Comparison of ENCODE assay signal across 9 mouse cellular contexts in the genomic region with DNA sequence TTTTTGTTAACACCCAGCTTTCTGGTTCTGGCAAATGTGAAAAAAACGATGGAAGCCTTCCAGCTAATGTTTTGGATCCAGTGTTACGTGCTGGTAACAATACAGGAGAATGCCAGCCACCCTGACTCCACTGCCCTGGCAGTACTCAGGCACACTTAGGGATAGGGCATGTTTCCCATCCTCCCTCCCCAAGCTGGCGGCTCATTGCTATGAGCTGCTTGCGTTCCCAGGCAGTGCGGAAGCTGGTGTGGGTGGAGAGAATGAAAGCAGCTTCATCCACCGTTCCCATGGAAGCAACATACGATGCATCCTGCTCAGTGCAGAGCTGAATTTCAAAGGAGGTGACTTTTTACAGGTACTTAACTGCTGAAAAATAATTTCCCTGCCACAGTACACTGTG. TPM values are rescaled to one million over a fixed set of nuclear protein-coding genes. Genes with fewer than 3 reads are reported as not detected.
DNase-seq lines count a peak whose midpoint lies in the region; ATAC-seq lines count a peak whose summit lies in the region.
"Had no signal": no experiment of that assay in that cellular context is flagged by ENCODE, and none has a peak within 500 bp of the region (broad histone marks: within the 10 kb centered on the region; RNA-seq: fewer than 3 reads in every experiment).

No protein-coding gene starts in this region.

- no peaks in the 10 kb centered on the region for H3K27me3 ChIP-seq in forebrain, embryonic 11.5 days (ENCODE audit: control insufficient read depth, insufficient read depth, low read length)
- no peaks in the 10 kb centered on the region for H3K27me3 ChIP-seq in forebrain, embryonic 10.5 days (ENCODE audit: poor library complexity, severe bottlenecking)
- no peaks in the 10 kb centered on the region for H3K27me3 ChIP-seq in neural tube, embryonic 12.5 days (replicated peaks)

- 26% methylated on average over 7 of the region's 7 CpGs for WGBS in forebrain, embryonic 11.5 days
- WGBS in forebrain, embryonic 10.5 days = 25% methylated on average over 7 of the region's 7 CpGs
- WGBS in neural tube, embryonic 12.5 days = 14% methylated on average over 7 of the region's 7 CpGs

- no peaks in the 10 kb centered on the region for H3K9me3 ChIP-seq in forebrain, embryonic 11.5 days (ENCODE audit: control insufficient read depth, low read length)
- no peaks in the 10 kb centered on the region for H3K9me3 ChIP-seq in forebrain, embryonic 10.5 days
- H3K9me3 ChIP-seq in neural tube, embryonic 12.5 days = no peaks in the 10 kb centered on the region

- H3K27ac ChIP-seq in forebrain, embryonic 11.5 days (ENCODE audit: low read depth, low read length) = peak overlapping the region; percentile 2; the same call in 1 of the 2 replicates
- H3K27ac ChIP-seq in forebrain, embryonic 10.5 days = no peak overlapping the region
- peak overlapping the region; percentile 72 for H3K27ac ChIP-seq in neural tube, embryonic 12.5 days
- H3K27ac ChIP-seq: kidney, postnatal 0 days had no signal

- H3K4me3 ChIP-seq in forebrain, embryonic 11.5 days (ENCODE audit: low read depth, low read length) = no peak overlapping the region
- H3K4me3 ChIP-seq in forebrain, embryonic 10.5 days = no peak overlapping the region
- H3K4me3 ChIP-seq in neural tube, embryonic 12.5 days = no peak overlapping the region

- H3K9ac ChIP-seq in forebrain, embryonic 11.5 days (ENCODE audit: low read length) = no peak overlapping the region
- H3K9ac ChIP-seq in neural tube, embryonic 12.5 days = no peak overlapping the region

- peaks cover 6% of the 10 kb centered on the region for H3K4me1 ChIP-seq in forebrain, embryonic 11.5 days (replicated peaks; ENCODE audit: control insufficient read depth, insufficient read depth, low read length)
- peaks cover 20% of the 10 kb centered on the region for H3K4me1 ChIP-seq in forebrain, embryonic 10.5 days
- H3K4me1 ChIP-seq in neural tube, embryonic 12.5 days = peaks cover 12% of the 10 kb centered on the region

- H3K4me2 ChIP-seq in forebrain, embryonic 11.5 days (ENCODE audit: low read depth, low read length, severe bottlenecking) = no peak overlapping the region; the same call in 1 of the 2 replicates
- H3K4me2 ChIP-seq in neural tube, embryonic 12.5 days (replicated peaks) = peak overlapping the region; percentile 43

- no peaks in the 10 kb centered on the region for H3K36me3 ChIP-seq in forebrain, embryonic 11.5 days (ENCODE audit: control insufficient read depth, insufficient read depth, low read length)
- H3K36me3 ChIP-seq in forebrain, embryonic 10.5 days (replicated peaks) = no peaks in the 10 kb centered on the region
- H3K36me3 ChIP-seq in neural tube, embryonic 12.5 days = no peaks in the 10 kb centered on the region

- DNase-seq in forebrain, embryonic 11.5 days (ENCODE audit: low spot score) = no peak
- no peak for DNase-seq in forebrain, embryonic 10.5 days (ENCODE audit: extremely low spot score, low spot score)
- peak; percentile 78 for DNase-seq in brain, embryonic 18.5 days (ENCODE audit: low read depth, low spot score)
- peak; percentile 67 to 73 for DNase-seq in frontal cortex, postnatal 10 days (ENCODE audit: low spot score in 2 of 2)
- DNase-seq in layer of hippocampus, adult 9-10 months (ENCODE audit: low spot score) = peak; percentile 64
- no peak for DNase-seq in ovary, adult 18-20 months (ENCODE audit: low spot score)
- DNase-seq in thymus, postnatal 0 days (ENCODE audit: low spot score) = no peak

- ATAC-seq in forebrain, embryonic 11.5 days (replicated peaks; ENCODE audit: low FRiP score) = peak; percentile 65
- peak; percentile 86 for ATAC-seq in neural tube, embryonic 12.5 days (ENCODE audit: low FRiP score, low read depth)

RNA-seq across cellular contexts. Expression of a gene that starts 12.1 kb away (rescaled TPM):
- polyA plus RNA-seq in forebrain, embryonic 11.5 days (2014; fragmentation: Nextera tagmentation; extraction: Ambion mirVana) = 16.7 and 20.6 TPM in 2 replicates
- polyA plus RNA-seq in forebrain, embryonic 10.5 days (2016; fragmentation: Nextera tagmentation; extraction: Ambion mirVana) = 14.0 and 16.3 TPM in 2 replicates
- 14.0 and 17.0 TPM in 2 replicates for polyA plus RNA-seq in neural tube, embryonic 12.5 days (2016; fragmentation: Nextera tagmentation; extraction: Ambion mirVana)
- polyA plus RNA-seq in thymus, postnatal 0 days (2015; fragmentation: Nextera tagmentation; extraction: Ambion mirVana) = 2.8 and 4.3 TPM in 2 replicates

RNA-seq across cellular contexts. Expression of a gene that starts 31.5 kb away (rescaled TPM):
- 128 TPM in 2 replicates for polyA plus RNA-seq in forebrain, embryonic 11.5 days (2014; fragmentation: Nextera tagmentation; extraction: Ambion mirVana)
- polyA plus RNA-seq in forebrain, embryonic 10.5 days (2016; fragmentation: Nextera tagmentation; extraction: Ambion mirVana) = 125 and 129 TPM in 2 replicates
- polyA plus RNA-seq in neural tube, embryonic 12.5 days (2016; fragmentation: Nextera tagmentation; extraction: Ambion mirVana) = 114 and 115 TPM in 2 replicates
- polyA plus RNA-seq in thymus, postnatal 0 days (2015; fragmentation: Nextera tagmentation; extraction: Ambion mirVana) = 111 and 115 TPM in 2 replicates

RNA-seq across cellular contexts. Expression of a gene that starts 43.4 kb away (rescaled TPM):
- 0.32 TPM in 1 of 2 replicates, not detected in the other for polyA plus RNA-seq in forebrain, embryonic 11.5 days (2014; fragmentation: Nextera tagmentation; extraction: Ambion mirVana)
- not detected in 2 replicates for polyA plus RNA-seq in forebrain, embryonic 10.5 days (2016; fragmentation: Nextera tagmentation; extraction: Ambion mirVana)
- not detected in 2 replicates for polyA plus RNA-seq in neural tube, embryonic 12.5 days (2016; fragmentation: Nextera tagmentation; extraction: Ambion mirVana)
- polyA plus RNA-seq in thymus, postnatal 0 days (2015; fragmentation: Nextera tagmentation; extraction: Ambion mirVana) = not detected in 2 replicates

Comparison
In these comparisons a context has a peak if more than half of its experiments do, and no peak if none do; other contexts are left out.
1. DNase-seq: peak in brain, embryonic 18.5 days (single experiment), frontal cortex, postnatal 10 days (2 of 2) and layer of hippocampus, adult 9-10 months (single experiment); none in forebrain, embryonic 11.5 days (single experiment), forebrain, embryonic 10.5 days (single experiment), ovary, adult 18-20 months (single experiment) and thymus, postnatal 0 days (single experiment).